Mouse (Mus musculus) c-Kit-positive CD71-positive TER-119-negative erythroid progenitor cells, embryonic 14.5 days (primary cell): ENCODE data around the gene Lrp10.

Experiments used
- DNase-seq: peaks from one replicate; pipeline ENCODE4 v3.0.0-alpha.2; 2013; ENCODE audit warnings: low read depth

Lrp10 gene

GRCm38 (mm10) chr14:54433941-54434531 lies 29.9 kb upstream of the Lrp10 start:
- no peak for DNase-seq

GRCm38 (mm10) chr14:54435194-54435918 lies 28.6 kb upstream of the Lrp10 start:
- DNase-seq: no peak

- no peak for DNase-seq
Observed at GRCm38 (mm10) chr14:54439155-54439554, 24.8 kb upstream of the Lrp10 start.

- no peak for DNase-seq
Observed at GRCm38 (mm10) chr14:54439610-54440009, 24.3 kb upstream of the Lrp10 start.

- DNase-seq: no peak
Observed at GRCm38 (mm10) chr14:54440538-54440937, 23.4 kb upstream of the Lrp10 start.

GRCm38 (mm10) chr14:54441365-54441764 lies 22.6 kb upstream of the Lrp10 start:
- no peak for DNase-seq

GRCm38 (mm10) chr14:54442548-54442947 lies 21.4 kb upstream of the Lrp10 start:
- DNase-seq: no peak

GRCm38 (mm10) chr14:54443196-54443595 lies 20.7 kb upstream of the Lrp10 start:
- DNase-seq: no peak

GRCm38 (mm10) chr14:54443712-54444618 lies 20.0 kb upstream of the Lrp10 start:
- DNase-seq: no peak

GRCm38 (mm10) chr14:54445476-54445875 lies 18.5 kb upstream of the Lrp10 start:
- no peak for DNase-seq

- DNase-seq: no peak
Observed at GRCm38 (mm10) chr14:54453566-54453965, 10.4 kb upstream of the Lrp10 start.

- no peak for DNase-seq
Observed at GRCm38 (mm10) chr14:54454669-54455528, 9.0 kb upstream of the Lrp10 start.

GRCm38 (mm10) chr14:54457907-54458569 lies 5.9 kb upstream of the Lrp10 start:
- no peak for DNase-seq

GRCm38 (mm10) chr14:54462146-54462545 lies 1.8 kb upstream of the Lrp10 start:
- no peak for DNase-seq

- no peak for DNase-seq
Observed at GRCm38 (mm10) chr14:54463108-54463958, 604 bp upstream of the Lrp10 start.

- peak; percentile 81 for DNase-seq
Observed at GRCm38 (mm10) chr14:54464293-54465005, 512 bp downstream of the Lrp10 start.

- DNase-seq: no peak
Observed at GRCm38 (mm10) chr14:54471467-54471866, 7.5 kb downstream of the Lrp10 start.

GRCm38 (mm10) chr14:54472671-54473070 lies 8.7 kb downstream of the Lrp10 start:
- DNase-seq: no peak

GRCm38 (mm10) chr14:54474744-54475143 lies 10.8 kb downstream of the Lrp10 start:
- DNase-seq: no peak
